9 mouse cellular contexts compared by ENCODE assay signal in genomic region chr10:122038554-122038953, GRCm38 (mm10). TPM values are rescaled to one million over a fixed set of nuclear protein-coding genes. Genes with fewer than 3 reads are reported as not detected.
DNase-seq lines count a peak whose midpoint lies in the region; ATAC-seq and TF ChIP-seq lines count a peak whose summit lies in the region.
"Had no signal": no experiment of that assay in that cellular context is flagged by ENCODE, and none has a peak within 500 bp of the region (broad histone marks: within the 10 kb centered on the region; RNA-seq: fewer than 3 reads in every experiment).

No protein-coding gene starts in this region.

- peaks cover 3% of the 10 kb centered on the region; the same call in 1 of the 2 replicates for H3K36me3 ChIP-seq in forebrain, embryonic 16.5 days (ENCODE audit: control insufficient read depth, insufficient read depth)
- H3K36me3 ChIP-seq in lung, postnatal 0 days (ENCODE audit: insufficient read depth, low read length), result no peaks in the 10 kb centered on the region

- no peak overlapping the region for H3K4me3 ChIP-seq in forebrain, embryonic 16.5 days (replicated peaks; ENCODE audit: low read length)
- no peak overlapping the region for H3K4me3 ChIP-seq in lung, postnatal 0 days (ENCODE audit: low read depth, low read length)
- H3K4me3 ChIP-seq: embryonic facial prominence, embryonic 15.5 days had no signal

- no peak overlapping the region for H3K4me2 ChIP-seq in forebrain, embryonic 16.5 days (ENCODE audit: low read length)
- H3K4me2 ChIP-seq in lung, postnatal 0 days (replicated peaks; ENCODE audit: low read depth, low read length), result no peak overlapping the region
- H3K4me2 ChIP-seq: embryonic facial prominence, embryonic 15.5 days had no signal

- no peak for DNase-seq in frontal cortex, postnatal 14 days (ENCODE audit: low spot score in 2 of 2)
- DNase-seq in CD4-positive, CD25-positive, alpha-beta regulatory T cell, adult 2 months (ENCODE audit: low read depth, low spot score), result peak; percentile 36
- DNase-seq in lung, postnatal 0 days (ENCODE audit: low spot score), result peak; percentile 52
- DNase-seq in thymus, postnatal 0 days (ENCODE audit: low spot score), result no peak
- DNase-seq in left cerebral cortex, adult 8-10 months (ENCODE audit: low spot score in 2 of 2), result no peak
- DNase-seq in neural tube, embryonic 10.5 days (ENCODE audit: extremely low spot score, low spot score), result no peak

- WGBS in forebrain, embryonic 16.5 days, result 60% methylated on average over 3 of the region's 3 CpGs
- 44% methylated on average over 3 of the region's 3 CpGs for WGBS in lung, postnatal 0 days

- H3K9ac ChIP-seq in forebrain, embryonic 16.5 days (replicated peaks; ENCODE audit: low read depth, low read length), result no peak overlapping the region
- no peak overlapping the region for H3K9ac ChIP-seq in lung, postnatal 0 days (replicated peaks; ENCODE audit: low read depth)
- H3K9ac ChIP-seq: embryonic facial prominence, embryonic 15.5 days had no signal

- no peak for TF ChIP-seq CTCF in lung, postnatal 0 days (IDR thresholded peaks at IDR 0.05)

- no peak overlapping the region for H3K27ac ChIP-seq in forebrain, embryonic 16.5 days (ENCODE audit: low read length)
- no peak overlapping the region for H3K27ac ChIP-seq in lung, postnatal 0 days (ENCODE audit: low read length)
- H3K27ac ChIP-seq: embryonic facial prominence, embryonic 15.5 days had no signal

- ATAC-seq in frontal cortex, adult (ENCODE audit: low TSS enrichment), result peak; percentile 94
- peak; percentile 75; the same call in 1 of the 2 replicates for ATAC-seq in forebrain, embryonic 16.5 days
- peak; percentile 83 for ATAC-seq in lung, postnatal 0 days

- H3K9me3 ChIP-seq in forebrain, embryonic 16.5 days (ENCODE audit: control insufficient read depth, low read length), result no peaks in the 10 kb centered on the region
- H3K9me3 ChIP-seq in lung, postnatal 0 days (ENCODE audit: low read length), result peaks cover 3% of the 10 kb centered on the region; the same call in 1 of the 2 replicates

- no peaks in the 10 kb centered on the region; the same call in 1 of the 2 replicates for H3K4me1 ChIP-seq in forebrain, embryonic 16.5 days (replicated peaks; ENCODE audit: control insufficient read depth, insufficient read depth, low read length)
- no peaks in the 10 kb centered on the region for H3K4me1 ChIP-seq in lung, postnatal 0 days (ENCODE audit: insufficient read depth, low read depth, low read length)

- no peak for TF ChIP-seq EP300 in lung, postnatal 0 days (IDR thresholded peaks at IDR 0.05)

- no peaks in the 10 kb centered on the region for H3K27me3 ChIP-seq in forebrain, embryonic 16.5 days (replicated peaks; ENCODE audit: control insufficient read depth, insufficient read depth, low read length)
- no peaks in the 10 kb centered on the region for H3K27me3 ChIP-seq in lung, postnatal 0 days (replicated peaks; ENCODE audit: insufficient read depth, low read length)
- H3K27me3 ChIP-seq: embryonic facial prominence, embryonic 15.5 days had no signal

RNA-seq across cellular contexts. Expression of gene Srgap1, which starts 8.6 kb away (rescaled TPM):
- 29.9 and 32.0 TPM in 2 replicates for polyA plus RNA-seq in forebrain, embryonic 16.5 days (2015; fragmentation: Nextera tagmentation; extraction: Ambion mirVana)
- polyA plus RNA-seq in lung, postnatal 0 days (2015; fragmentation: Nextera tagmentation; extraction: Ambion mirVana), result 7.4 and 11.8 TPM in 2 replicates
- polyA plus RNA-seq in thymus, postnatal 0 days (2015; fragmentation: Nextera tagmentation; extraction: Ambion mirVana), result 0.66 and 0.70 TPM in 2 replicates
- total RNA-seq in left cerebral cortex, adult 8-10 months (2022), result 10 to 100 TPM; 10.9 to 14.3 (median 13.1) TPM

RNA-seq across cellular contexts. Expression of gene Rxylt1, which starts 58.6 kb away (rescaled TPM):
- 31.2 and 35.6 TPM in 2 replicates for polyA plus RNA-seq in forebrain, embryonic 16.5 days (2015; fragmentation: Nextera tagmentation; extraction: Ambion mirVana)
- 56.0 and 56.5 TPM in 2 replicates for polyA plus RNA-seq in lung, postnatal 0 days (2015; fragmentation: Nextera tagmentation; extraction: Ambion mirVana)
- polyA plus RNA-seq in thymus, postnatal 0 days (2015; fragmentation: Nextera tagmentation; extraction: Ambion mirVana), result 36.7 and 39.2 TPM in 2 replicates
- total RNA-seq in left cerebral cortex, adult 8-10 months (2022), result 10 to 100 TPM; 33.6 to 39.3 (median 34.5) TPM

Comparison
In these comparisons a context has a peak if more than half of its experiments do, and no peak if none do; other contexts are left out.
1. DNase-seq: peak in CD4-positive, CD25-positive, alpha-beta regulatory T cell, adult 2 months (single experiment) and lung, postnatal 0 days (single experiment); none in frontal cortex, postnatal 14 days (0 of 2), thymus, postnatal 0 days (single experiment), left cerebral cortex, adult 8-10 months (0 of 2) and neural tube, embryonic 10.5 days (single experiment).
2. Peak in every context shown above with its lines, with median percentiles within 50 percentile points of each other: ATAC-seq.